Mouse (Mus musculus): ENCODE measurements around the gene Ppp1r12c. TPM values are rescaled to one million over a fixed set of nuclear protein-coding genes. Genes with fewer than 3 reads are reported as not detected.

The Ppp1r12c gene
- polyA plus RNA-seq, 1 experiment from 2014 or later: 52.4 TPM

DNA sequence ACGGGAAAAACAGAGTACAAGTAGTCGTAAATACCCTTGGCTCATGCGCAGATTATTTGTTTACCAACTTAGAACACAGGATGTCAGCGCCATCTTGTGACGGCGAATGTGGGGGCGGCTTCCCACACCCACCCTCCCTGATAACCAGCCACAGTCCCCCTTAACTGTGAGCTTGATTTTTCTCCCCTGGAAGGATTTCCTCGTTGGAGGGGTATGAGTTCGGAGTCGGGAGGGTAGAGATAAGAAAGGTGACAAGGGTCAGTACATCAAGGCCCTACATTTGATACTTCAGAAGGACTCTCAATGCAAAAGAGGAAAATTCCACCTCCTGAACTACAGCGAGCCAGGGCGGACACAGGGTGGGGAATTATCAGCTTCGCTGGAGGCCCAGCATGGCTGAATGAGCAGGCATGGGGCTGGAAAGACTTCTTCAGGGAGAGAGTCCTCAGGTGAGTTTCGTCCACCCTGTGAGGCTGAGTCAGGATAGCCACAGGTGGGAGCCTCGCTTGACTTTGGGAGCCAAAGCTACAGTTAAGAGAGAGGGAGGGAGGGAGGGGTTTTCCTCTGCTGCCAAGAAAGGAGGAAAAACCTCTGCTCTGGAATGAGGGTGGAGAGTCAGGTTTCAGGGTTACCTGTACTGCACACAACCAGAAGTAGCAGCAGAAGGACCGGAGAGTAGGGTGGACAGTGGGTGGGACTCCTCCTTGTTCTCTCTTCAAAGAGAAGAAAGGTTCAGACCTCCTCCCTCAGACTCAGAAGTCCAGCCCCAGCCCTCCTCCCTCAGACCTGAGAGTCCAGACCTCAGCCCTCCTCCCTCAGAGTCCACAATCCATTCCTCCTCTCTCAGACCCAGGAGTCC is 40.7 kb downstream of the Ppp1r12c start, which contains the start of gene Eps8l1:
Gene Eps8l1, plus strand, starts transcription at position 99 of the 859 bp plus-strand sequence.
- Histone ChIP-seq H3K36me3 (ENCODE audit: control insufficient read depth, insufficient read depth, low read length) (no peaks in the 10 kb centered on the region), H3K9ac (replicated peaks; ENCODE audit: low read depth, low read length) (no peak within 1 kb of the TSS), H3K4me1 (ENCODE audit: control insufficient read depth, insufficient read depth, low read length) (no peaks in the 10 kb centered on the region), H3K27me3 (ENCODE audit: control insufficient read depth, insufficient read depth, low read length) (no peaks in the 10 kb centered on the region), H3K4me2 (ENCODE audit: low read depth, low read length) (peak within 1 kb of the TSS; percentile 29), H3K4me3 (ENCODE audit: low read depth, low read length) (peak within 1 kb of the TSS; percentile 11; the same call in 1 of the 2 replicates), H3K9me3 (ENCODE audit: control insufficient read depth, low read length) (no peaks in the 10 kb centered on the region), H3K27ac (ENCODE audit: low read depth, low read length) (no peak within 1 kb of the TSS)
- peak; percentile 51; the same call in 1 of the 2 replicates for ATAC-seq (ENCODE audit: low read depth)
- 67% methylated on average over 13 of the region's 16 CpGs for WGBS

- no peak overlapping the region for H3K4me3 ChIP-seq (ENCODE audit: low read depth, low read length)
- H3K27ac ChIP-seq (ENCODE audit: low read depth, low read length): no peak overlapping the region
- WGBS: 20% methylated on average over 4 of the region's 4 CpGs
- no peak overlapping the region for H3K4me2 ChIP-seq (ENCODE audit: low read depth, low read length)
- no peaks in the 10 kb centered on the region for H3K27me3 ChIP-seq (ENCODE audit: control insufficient read depth, insufficient read depth, low read length)
- no peaks in the 10 kb centered on the region for H3K4me1 ChIP-seq (ENCODE audit: control insufficient read depth, insufficient read depth, low read length)
- H3K36me3 ChIP-seq (ENCODE audit: control insufficient read depth, insufficient read depth, low read length): no peaks in the 10 kb centered on the region
- H3K9me3 ChIP-seq (ENCODE audit: control insufficient read depth, low read length): no peaks in the 10 kb centered on the region
- no peak overlapping the region for H3K9ac ChIP-seq (replicated peaks; ENCODE audit: low read depth, low read length)
- ATAC-seq (ENCODE audit: low read depth): no peak
These were observed 48.8 kb downstream of the Ppp1r12c start for GRCm38 (mm10) chr7:4452644-4453043.

GRCm38 (mm10) chr7:4449211-4449610 is 52.3 kb downstream of the Ppp1r12c start:
- WGBS: 14% methylated on average over 2 of the region's 2 CpGs
- Histone ChIP-seq H3K9me3 (ENCODE audit: control insufficient read depth, low read length) (no peaks in the 10 kb centered on the region), H3K27me3 (ENCODE audit: control insufficient read depth, insufficient read depth, low read length) (no peaks in the 10 kb centered on the region)

DNA sequence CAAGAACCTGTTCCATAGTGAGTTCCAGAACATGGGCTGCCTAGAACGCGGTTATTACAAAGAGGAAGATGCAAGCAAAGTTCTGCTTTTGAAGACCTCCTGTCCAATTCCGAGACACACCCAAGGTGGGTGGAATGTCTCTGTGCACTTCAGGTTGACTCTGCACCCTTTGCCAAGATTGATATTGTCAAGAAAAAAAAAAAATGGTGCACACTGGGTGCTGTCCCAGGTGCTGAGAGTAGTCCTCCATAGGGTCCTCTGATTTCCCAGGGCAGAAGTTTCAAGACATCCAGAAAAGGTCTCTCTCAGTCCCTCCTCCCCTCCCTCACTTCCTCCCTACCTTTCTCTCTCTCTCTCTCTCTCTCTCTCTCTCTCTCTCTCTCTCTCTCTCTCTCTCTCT is 53.0 kb downstream of the Ppp1r12c start:
- H3K4me1 ChIP-seq (ENCODE audit: control insufficient read depth, insufficient read depth, low read length): peaks cover 3% of the 10 kb centered on the region; the same call in 1 of the 2 replicates
- no peak overlapping the region for H3K27ac ChIP-seq (ENCODE audit: low read depth, low read length)
- WGBS: 91% methylated on average over 3 of the region's 3 CpGs
- no peak for ATAC-seq (ENCODE audit: low read depth)
- H3K27me3 ChIP-seq (ENCODE audit: control insufficient read depth, insufficient read depth, low read length): no peaks in the 10 kb centered on the region
- H3K4me3 ChIP-seq (ENCODE audit: low read depth, low read length): no peak overlapping the region
- H3K4me2 ChIP-seq (ENCODE audit: low read depth, low read length): no peak overlapping the region
- H3K36me3 ChIP-seq (ENCODE audit: control insufficient read depth, insufficient read depth, low read length): no peaks in the 10 kb centered on the region
- no peaks in the 10 kb centered on the region for H3K9me3 ChIP-seq (ENCODE audit: control insufficient read depth, low read length)
- no peak overlapping the region for H3K9ac ChIP-seq (replicated peaks; ENCODE audit: low read depth, low read length)

More at GRCm38 (mm10) chr7:4449211-4449610, 52.3 kb downstream of the Ppp1r12c start:
- peaks cover 3% of the 10 kb centered on the region; the same call in 1 of the 2 replicates for H3K4me1 ChIP-seq (ENCODE audit: control insufficient read depth, insufficient read depth, low read length)
- H3K4me3 ChIP-seq (ENCODE audit: low read depth, low read length): no peak overlapping the region
- H3K4me2 ChIP-seq (ENCODE audit: low read depth, low read length): no peak overlapping the region
- no peak overlapping the region for H3K9ac ChIP-seq (replicated peaks; ENCODE audit: low read depth, low read length)
- H3K27ac ChIP-seq (ENCODE audit: low read depth, low read length): no peak overlapping the region
- H3K36me3 ChIP-seq (ENCODE audit: control insufficient read depth, insufficient read depth, low read length): no peaks in the 10 kb centered on the region
- no peak for ATAC-seq (ENCODE audit: low read depth)

GRCm38 (mm10) chr7:4447138-4447537 is 54.3 kb downstream of the Ppp1r12c start:
- Histone ChIP-seq H3K4me3 (ENCODE audit: low read depth, low read length) (no peak overlapping the region), H3K9ac (replicated peaks; ENCODE audit: low read depth, low read length) (no peak overlapping the region), H3K4me1 (ENCODE audit: control insufficient read depth, insufficient read depth, low read length) (peaks cover 3% of the 10 kb centered on the region; the same call in 1 of the 2 replicates), H3K27me3 (ENCODE audit: control insufficient read depth, insufficient read depth, low read length) (no peaks in the 10 kb centered on the region), H3K4me2 (ENCODE audit: low read depth, low read length) (no peak overlapping the region), H3K27ac (ENCODE audit: low read depth, low read length) (no peak overlapping the region), H3K9me3 (ENCODE audit: control insufficient read depth, low read length) (no peaks in the 10 kb centered on the region), H3K36me3 (ENCODE audit: control insufficient read depth, insufficient read depth, low read length) (peaks cover 6% of the 10 kb centered on the region)
- no peak for ATAC-seq (ENCODE audit: low read depth)
- 0% methylated on average over 1 of the region's 1 CpGs for WGBS

GRCm38 (mm10) chr7:4445216-4445791 is 56.2 kb downstream of the Ppp1r12c start, which contains the start of gene Rdh13:
Gene Rdh13, minus strand, starts transcription at chr7:4445649.
- under 1% methylated on average over 35 of the region's 35 CpGs for WGBS
- peak within 1 kb of the TSS; percentile 64 for H3K4me2 ChIP-seq (ENCODE audit: low read depth, low read length)
- peak; percentile 96 for ATAC-seq (ENCODE audit: low read depth)

DNA sequence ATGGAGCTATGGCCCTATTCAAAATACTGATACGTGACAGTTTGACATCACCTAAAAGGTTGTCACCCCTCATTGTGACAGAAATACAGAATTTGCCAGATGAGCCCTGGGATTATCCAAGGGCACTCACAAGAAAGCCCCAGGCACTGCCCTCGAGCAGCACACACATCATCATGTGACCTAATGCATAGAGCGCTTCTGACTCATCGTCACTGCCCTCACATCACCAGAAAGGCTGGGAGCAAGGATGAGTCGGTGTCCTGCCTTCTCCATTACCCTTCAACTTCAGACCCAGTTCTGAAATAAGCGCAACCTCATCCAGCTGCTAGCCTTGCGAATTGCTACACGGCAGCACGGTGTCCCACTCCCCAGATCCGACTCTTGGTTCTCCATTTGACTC is 60.9 kb downstream of the Ppp1r12c start:
- Histone ChIP-seq H3K36me3 (ENCODE audit: control insufficient read depth, insufficient read depth, low read length) (peaks cover 14% of the 10 kb centered on the region), H3K9me3 (ENCODE audit: control insufficient read depth, low read length) (no peaks in the 10 kb centered on the region), H3K9ac (replicated peaks; ENCODE audit: low read depth, low read length) (no peak overlapping the region), H3K4me3 (ENCODE audit: low read depth, low read length) (no peak overlapping the region), H3K4me1 (ENCODE audit: control insufficient read depth, insufficient read depth, low read length) (peaks cover 3% of the 10 kb centered on the region; the same call in 1 of the 2 replicates), H3K27ac (ENCODE audit: low read depth, low read length) (no peak overlapping the region), H3K4me2 (ENCODE audit: low read depth, low read length) (no peak overlapping the region), H3K27me3 (ENCODE audit: control insufficient read depth, insufficient read depth, low read length) (no peaks in the 10 kb centered on the region)
- no peak for ATAC-seq (ENCODE audit: low read depth)
- WGBS: 95% methylated on average over 10 of the region's 10 CpGs

More at GRCm38 (mm10) chr7:4445216-4445791, 56.2 kb downstream of the Ppp1r12c start, which contains the start of gene Rdh13:
- peak within 1 kb of the TSS; percentile 66 for H3K9ac ChIP-seq (replicated peaks; ENCODE audit: low read depth, low read length)
- peak within 1 kb of the TSS; percentile 55 for H3K4me3 ChIP-seq (ENCODE audit: low read depth, low read length)
- peak within 1 kb of the TSS; percentile 75 for H3K27ac ChIP-seq (ENCODE audit: low read depth, low read length)
- H3K9me3 ChIP-seq (ENCODE audit: control insufficient read depth, low read length): no peaks in the 10 kb centered on the region
- H3K36me3 ChIP-seq (ENCODE audit: control insufficient read depth, insufficient read depth, low read length): peaks cover 10% of the 10 kb centered on the region
- H3K4me1 ChIP-seq (ENCODE audit: control insufficient read depth, insufficient read depth, low read length): peaks cover 3% of the 10 kb centered on the region; the same call in 1 of the 2 replicates
- H3K27me3 ChIP-seq (ENCODE audit: control insufficient read depth, insufficient read depth, low read length): no peaks in the 10 kb centered on the region

- Histone ChIP-seq H3K4me2 (ENCODE audit: low read depth, low read length) (no peak overlapping the region), H3K27me3 (ENCODE audit: control insufficient read depth, insufficient read depth, low read length) (no peaks in the 10 kb centered on the region), H3K4me1 (ENCODE audit: control insufficient read depth, insufficient read depth, low read length) (no peaks in the 10 kb centered on the region), H3K4me3 (ENCODE audit: low read depth, low read length) (no peak overlapping the region), H3K9me3 (ENCODE audit: control insufficient read depth, low read length) (no peaks in the 10 kb centered on the region), H3K36me3 (ENCODE audit: control insufficient read depth, insufficient read depth, low read length) (peaks cover 19% of the 10 kb centered on the region), H3K27ac (ENCODE audit: low read depth, low read length) (no peak overlapping the region), H3K9ac (replicated peaks; ENCODE audit: low read depth, low read length) (no peak overlapping the region)
- WGBS: 94% methylated on average over 2 of the region's 2 CpGs
- ATAC-seq (ENCODE audit: low read depth): no peak
These were observed 63.8 kb downstream of the Ppp1r12c start for GRCm38 (mm10) chr7:4437721-4438120.

DNA sequence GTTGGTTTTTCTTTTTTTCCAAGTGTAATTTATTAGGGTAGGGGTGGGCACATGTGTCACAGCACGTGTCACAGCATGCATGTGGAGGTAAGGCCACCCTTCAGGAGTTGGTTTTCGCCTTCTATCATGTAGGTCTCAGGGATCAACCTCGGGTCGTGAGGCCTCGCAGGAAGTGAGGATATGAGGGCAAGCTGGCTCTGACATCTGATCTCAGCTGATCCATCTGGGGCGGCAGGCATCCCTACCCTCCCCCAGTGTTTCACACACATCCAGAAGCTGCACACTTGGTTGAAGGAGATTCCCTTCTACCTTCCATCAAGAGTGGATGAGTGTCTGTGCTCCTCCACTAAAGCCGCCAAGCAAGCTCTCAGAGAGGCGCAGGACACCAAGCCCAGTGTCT is 69.5 kb downstream of the Ppp1r12c start:
- ATAC-seq (ENCODE audit: low read depth): no peak

More for the DNA sequence above, 69.5 kb downstream of the Ppp1r12c start:
- Histone ChIP-seq H3K4me1 (ENCODE audit: control insufficient read depth, insufficient read depth, low read length) (no peaks in the 10 kb centered on the region), H3K9ac (replicated peaks; ENCODE audit: low read depth, low read length) (no peak overlapping the region), H3K4me2 (ENCODE audit: low read depth, low read length) (no peak overlapping the region), H3K9me3 (ENCODE audit: control insufficient read depth, low read length) (no peaks in the 10 kb centered on the region), H3K27ac (ENCODE audit: low read depth, low read length) (no peak overlapping the region), H3K4me3 (ENCODE audit: low read depth, low read length) (no peak overlapping the region), H3K36me3 (ENCODE audit: control insufficient read depth, insufficient read depth, low read length) (peaks cover 29% of the 10 kb centered on the region), H3K27me3 (ENCODE audit: control insufficient read depth, insufficient read depth, low read length) (no peaks in the 10 kb centered on the region)
- WGBS: 96% methylated on average over 8 of the region's 8 CpGs
